Mouse (Mus musculus): ENCODE measurements around the gene Gmpr2. TPM values are rescaled to one million over a fixed set of nuclear protein-coding genes. Genes with fewer than 3 reads are reported as not detected.

The Gmpr2 gene
- polyA plus RNA-seq, 1 experiment from 2014 or later, result 62.6 TPM

- Histone ChIP-seq H3K36me3 (ENCODE audit: control insufficient read depth, insufficient read depth) (no peaks in the 10 kb centered on the region), H3K9ac (replicated peaks; ENCODE audit: low read depth, low read length) (no peak overlapping the region), H3K4me1 (replicated peaks; ENCODE audit: control insufficient read depth, insufficient read depth, low read length) (no peaks in the 10 kb centered on the region), H3K4me2 (ENCODE audit: low read length) (no peak overlapping the region), H3K9me3 (ENCODE audit: control insufficient read depth, low read length) (no peaks in the 10 kb centered on the region), H3K27me3 (replicated peaks; ENCODE audit: control insufficient read depth, insufficient read depth, low read length) (no peaks in the 10 kb centered on the region), H3K27ac (ENCODE audit: low read length) (no peak overlapping the region), H3K4me3 (replicated peaks; ENCODE audit: low read length) (no peak overlapping the region)
- 89% methylated on average over 8 of the region's 8 CpGs for WGBS
- ATAC-seq, result no peak
Measured at GRCm38 (mm10) chr14:55706051-55706600, 34.4 kb downstream of the Gmpr2 start.

- H3K4me3 ChIP-seq (replicated peaks; ENCODE audit: low read length), result no peak overlapping the region
- WGBS, result 86% methylated on average over 5 of the region's 5 CpGs
- H3K9ac ChIP-seq (replicated peaks; ENCODE audit: low read depth, low read length), result no peak overlapping the region
- no peaks in the 10 kb centered on the region for H3K4me1 ChIP-seq (replicated peaks; ENCODE audit: control insufficient read depth, insufficient read depth, low read length)
- no peak for ATAC-seq
- H3K9me3 ChIP-seq (ENCODE audit: control insufficient read depth, low read length), result no peaks in the 10 kb centered on the region
- H3K27me3 ChIP-seq (replicated peaks; ENCODE audit: control insufficient read depth, insufficient read depth, low read length), result no peaks in the 10 kb centered on the region
- no peak overlapping the region for H3K27ac ChIP-seq (ENCODE audit: low read length)
- H3K36me3 ChIP-seq (ENCODE audit: control insufficient read depth, insufficient read depth), result no peaks in the 10 kb centered on the region
- no peak overlapping the region for H3K4me2 ChIP-seq (ENCODE audit: low read length)
Measured at GRCm38 (mm10) chr14:55707397-55707796, 35.7 kb downstream of the Gmpr2 start.

- no peak for ATAC-seq
- Histone ChIP-seq H3K9me3 (ENCODE audit: control insufficient read depth, low read length) (no peaks in the 10 kb centered on the region), H3K4me1 (replicated peaks; ENCODE audit: control insufficient read depth, insufficient read depth, low read length) (no peaks in the 10 kb centered on the region), H3K36me3 (ENCODE audit: control insufficient read depth, insufficient read depth) (no peaks in the 10 kb centered on the region), H3K27me3 (replicated peaks; ENCODE audit: control insufficient read depth, insufficient read depth, low read length) (peaks cover 2% of the 10 kb centered on the region; the same call in 1 of the 2 replicates), H3K27ac (ENCODE audit: low read length) (no peak overlapping the region), H3K4me3 (replicated peaks; ENCODE audit: low read length) (no peak overlapping the region), H3K4me2 (ENCODE audit: low read length) (no peak overlapping the region), H3K9ac (replicated peaks; ENCODE audit: low read depth, low read length) (no peak overlapping the region)
- WGBS, result 88% methylated on average over 4 of the region's 4 CpGs
Measured at GRCm38 (mm10) chr14:55709509-55709908, 37.8 kb downstream of the Gmpr2 start.

- H3K4me3 ChIP-seq (replicated peaks; ENCODE audit: low read length), result no peak overlapping the region
- 84% methylated on average over 7 of the region's 7 CpGs for WGBS
- no peak for ATAC-seq
- no peaks in the 10 kb centered on the region for H3K36me3 ChIP-seq (ENCODE audit: control insufficient read depth, insufficient read depth)
- H3K9me3 ChIP-seq (ENCODE audit: control insufficient read depth, low read length), result no peaks in the 10 kb centered on the region
- H3K27ac ChIP-seq (ENCODE audit: low read length), result no peak overlapping the region
- no peak overlapping the region for H3K4me2 ChIP-seq (ENCODE audit: low read length)
- peaks cover 2% of the 10 kb centered on the region; the same call in 1 of the 2 replicates for H3K27me3 ChIP-seq (replicated peaks; ENCODE audit: control insufficient read depth, insufficient read depth, low read length)
- H3K4me1 ChIP-seq (replicated peaks; ENCODE audit: control insufficient read depth, insufficient read depth, low read length), result no peaks in the 10 kb centered on the region
- no peak overlapping the region for H3K9ac ChIP-seq (replicated peaks; ENCODE audit: low read depth, low read length)
Measured at GRCm38 (mm10) chr14:55711786-55712185, 40.0 kb downstream of the Gmpr2 start.

GRCm38 (mm10) chr14:55713007-55713728 is 41.4 kb downstream of the Gmpr2 start:
- ATAC-seq, result no peak
- 16% methylated on average over 25 of the region's 25 CpGs for WGBS
- H3K9ac ChIP-seq (replicated peaks; ENCODE audit: low read depth, low read length), result no peak overlapping the region

GRCm38 (mm10) chr14:55713729-55714122 is 42.0 kb downstream of the Gmpr2 start, which contains the start of gene Tgm1:
TSS of gene Tgm1 (minus strand) at chr14:55713926.
- H3K27ac ChIP-seq (ENCODE audit: low read length), result no peak within 1 kb of the TSS
- H3K4me3 ChIP-seq (replicated peaks; ENCODE audit: low read length), result no peak within 1 kb of the TSS
- 30% methylated on average over 4 of the region's 4 CpGs for WGBS
- H3K27me3 ChIP-seq (replicated peaks; ENCODE audit: control insufficient read depth, insufficient read depth, low read length), result peaks cover 2% of the 10 kb centered on the region; the same call in 1 of the 2 replicates
- no peak within 1 kb of the TSS for H3K9ac ChIP-seq (replicated peaks; ENCODE audit: low read depth, low read length)
- H3K4me2 ChIP-seq (ENCODE audit: low read length), result no peak within 1 kb of the TSS
- no peaks in the 10 kb centered on the region for H3K9me3 ChIP-seq (ENCODE audit: control insufficient read depth, low read length)
- H3K36me3 ChIP-seq (ENCODE audit: control insufficient read depth, insufficient read depth), result peaks cover 2% of the 10 kb centered on the region; the same call in 1 of the 2 replicates
- no peaks in the 10 kb centered on the region for H3K4me1 ChIP-seq (replicated peaks; ENCODE audit: control insufficient read depth, insufficient read depth, low read length)
- ATAC-seq, result no peak

More at GRCm38 (mm10) chr14:55713007-55713728, 41.4 kb downstream of the Gmpr2 start:
- Histone ChIP-seq H3K9me3 (ENCODE audit: control insufficient read depth, low read length) (no peaks in the 10 kb centered on the region), H3K27ac (ENCODE audit: low read length) (no peak overlapping the region), H3K36me3 (ENCODE audit: control insufficient read depth, insufficient read depth) (peaks cover 2% of the 10 kb centered on the region; the same call in 1 of the 2 replicates), H3K4me2 (ENCODE audit: low read length) (no peak overlapping the region), H3K4me1 (replicated peaks; ENCODE audit: control insufficient read depth, insufficient read depth, low read length) (no peaks in the 10 kb centered on the region), H3K27me3 (replicated peaks; ENCODE audit: control insufficient read depth, insufficient read depth, low read length) (peaks cover 2% of the 10 kb centered on the region; the same call in 1 of the 2 replicates), H3K4me3 (replicated peaks; ENCODE audit: low read length) (no peak overlapping the region)

GRCm38 (mm10) chr14:55714893-55715292 is 43.2 kb downstream of the Gmpr2 start:
- Histone ChIP-seq H3K4me1 (replicated peaks; ENCODE audit: control insufficient read depth, insufficient read depth, low read length) (no peaks in the 10 kb centered on the region), H3K9me3 (ENCODE audit: control insufficient read depth, low read length) (no peaks in the 10 kb centered on the region), H3K36me3 (ENCODE audit: control insufficient read depth, insufficient read depth) (peaks cover 2% of the 10 kb centered on the region; the same call in 1 of the 2 replicates), H3K9ac (replicated peaks; ENCODE audit: low read depth, low read length) (no peak overlapping the region), H3K27ac (ENCODE audit: low read length) (no peak overlapping the region), H3K27me3 (replicated peaks; ENCODE audit: control insufficient read depth, insufficient read depth, low read length) (peaks cover 2% of the 10 kb centered on the region; the same call in 1 of the 2 replicates), H3K4me2 (ENCODE audit: low read length) (no peak overlapping the region), H3K4me3 (replicated peaks; ENCODE audit: low read length) (no peak overlapping the region)
- WGBS, result 38% methylated on average over 6 of the region's 6 CpGs
- no peak for ATAC-seq

- peaks cover 2% of the 10 kb centered on the region; the same call in 1 of the 2 replicates for H3K36me3 ChIP-seq (ENCODE audit: control insufficient read depth, insufficient read depth)
- ATAC-seq, result no peak
- no peaks in the 10 kb centered on the region for H3K9me3 ChIP-seq (ENCODE audit: control insufficient read depth, low read length)
- H3K4me3 ChIP-seq (replicated peaks; ENCODE audit: low read length), result no peak overlapping the region
- WGBS, result 94% methylated on average over 6 of the region's 6 CpGs
- peaks cover 4% of the 10 kb centered on the region for H3K4me1 ChIP-seq (replicated peaks; ENCODE audit: control insufficient read depth, insufficient read depth, low read length)
- peaks cover 2% of the 10 kb centered on the region; the same call in 1 of the 2 replicates for H3K27me3 ChIP-seq (replicated peaks; ENCODE audit: control insufficient read depth, insufficient read depth, low read length)
- no peak overlapping the region for H3K9ac ChIP-seq (replicated peaks; ENCODE audit: low read depth, low read length)
- no peak overlapping the region for H3K27ac ChIP-seq (ENCODE audit: low read length)
- no peak overlapping the region for H3K4me2 ChIP-seq (ENCODE audit: low read length)
Measured at GRCm38 (mm10) chr14:55716271-55716670, 44.5 kb downstream of the Gmpr2 start.

- WGBS, result 93% methylated on average over 8 of the region's 8 CpGs
- H3K27ac ChIP-seq (ENCODE audit: low read length), result no peak overlapping the region
- H3K36me3 ChIP-seq (ENCODE audit: control insufficient read depth, insufficient read depth), result peaks cover 2% of the 10 kb centered on the region; the same call in 1 of the 2 replicates
Measured at GRCm38 (mm10) chr14:55716884-55717283, 45.1 kb downstream of the Gmpr2 start.

More at GRCm38 (mm10) chr14:55716884-55717283, 45.1 kb downstream of the Gmpr2 start:
- peaks cover 2% of the 10 kb centered on the region; the same call in 1 of the 2 replicates for H3K27me3 ChIP-seq (replicated peaks; ENCODE audit: control insufficient read depth, insufficient read depth, low read length)
- H3K9me3 ChIP-seq (ENCODE audit: control insufficient read depth, low read length), result no peaks in the 10 kb centered on the region
- H3K4me1 ChIP-seq (replicated peaks; ENCODE audit: control insufficient read depth, insufficient read depth, low read length), result peaks cover 8% of the 10 kb centered on the region
- ATAC-seq, result no peak
- H3K9ac ChIP-seq (replicated peaks; ENCODE audit: low read depth, low read length), result no peak overlapping the region
- no peak overlapping the region for H3K4me3 ChIP-seq (replicated peaks; ENCODE audit: low read length)
- no peak overlapping the region for H3K4me2 ChIP-seq (ENCODE audit: low read length)
